Mouse (Mus musculus): ENCODE data around the gene Slc16a13.

- TF ChIP-seq POLR2A (IDR thresholded peaks at IDR 0.05; ENCODE audit: control insufficient read depth, extremely low read depth, insufficient read depth, low read length, poor library complexity): no peak
- TF ChIP-seq CTCF (IDR thresholded peaks at IDR 0.05; ENCODE audit: borderline replicate concordance, control insufficient read depth, extremely low read depth, insufficient read depth, low read length, poor library complexity): no peak
These were observed 13.6 kb downstream of the Slc16a13 start for GRCm38 (mm10) chr11:70207283-70207682.

Data from thymus, adult 2 months (tissue).